Mouse (Mus musculus) bone marrow, adult 2 months (tissue): ENCODE measurements around the gene Nans. TPM values are rescaled to one million over a fixed set of nuclear protein-coding genes. Genes with fewer than 3 reads are reported as not detected.

Experiments
- H3K27ac ChIP-seq: fragments of 200-500 bp; 2 replicates; pipeline ENCODE4 v1.5.1; 2012; ENCODE audit warnings: low read depth, mild to moderate bottlenecking, control low read depth, inconsistent platforms, low read length; ENCODE audit not compliant: control insufficient read depth, poor library complexity, insufficient read depth
- H3K4me1 ChIP-seq: fragments of 200-500 bp; 2 replicates; pipeline ENCODE4 v1.6.1; 2011; ENCODE audit warnings: low read length; ENCODE audit not compliant: control insufficient read depth, insufficient read depth
- H3K4me3 ChIP-seq: fragments of 200-500 bp; replicated peaks from 2 replicates; pipeline ENCODE3; 2011; ENCODE audit warnings: mild to moderate bottlenecking, low read depth, low read length, control low read depth; ENCODE audit not compliant: control insufficient read depth
- CTCF ChIP-seq: fragments of 200-500 bp; IDR thresholded peaks from 2 replicates; pipeline ENCODE4 v1.5.1; 2011; ENCODE audit warnings: low read length, control low read depth; ENCODE audit not compliant: control insufficient read depth, insufficient read depth
- POLR2A ChIP-seq: fragments of 200-500 bp; IDR thresholded peaks from 2 replicates; pipeline ENCODE4 v1.6.1; 2011; ENCODE audit warnings: low read depth, mild to moderate bottlenecking, control low read depth, low read length, borderline replicate concordance; ENCODE audit not compliant: control insufficient read depth
- WGBS: fragments of 180-500 bp; shearing (Covaris S2); methylation state at CpG from one replicate; pipeline ENCODE4 v1.1.7; 2018; 5-methylcytosine and 5-hydroxymethylcytosine counted together
- polyA plus RNA-seq: library from polyadenylated mRNA; stranded (reverse); fragments of >200 nt; gene quantifications from 2 replicates; pipeline ENCODE4 v1.2.4, GENCODE M21; 2011; ENCODE audit warnings: low replicate concordance; ENCODE audit not compliant: missing spikeins, insufficient read depth, insufficient read length

The Nans gene
- polyA plus RNA-seq, 1 experiment = 33.9 TPM

GRCm38 (mm10) chr4:46451240-46451757 lies 37.7 kb upstream of the Nans start:
- H3K4me1 ChIP-seq = peaks cover 7% of the 10 kb centered on the region; the same call in 1 of the 2 replicates
- under 1% methylated on average over 65 of the region's 70 CpGs for WGBS
- TF ChIP-seq POLR2A (no peak), CTCF (no peak)
- peak overlapping the region; percentile 98 for H3K27ac ChIP-seq
- H3K4me3 ChIP-seq = peak overlapping the region; percentile 74

GRCm38 (mm10) chr4:46451758-46452480 lies 37.1 kb upstream of the Nans start:
- peak overlapping the region; percentile 98 for H3K27ac ChIP-seq
- H3K4me1 ChIP-seq = peaks cover 9% of the 10 kb centered on the region; the same call in 1 of the 2 replicates
- TF ChIP-seq CTCF (no peak), POLR2A (peak; percentile 38; the same call in 1 of the 2 replicates)
- peak overlapping the region; percentile 74 for H3K4me3 ChIP-seq
- 1% methylated on average over 105 of the region's 111 CpGs for WGBS

- H3K27ac ChIP-seq = peak overlapping the region; percentile 98
- peaks cover 9% of the 10 kb centered on the region; the same call in 1 of the 2 replicates for H3K4me1 ChIP-seq
- WGBS = under 1% methylated on average over 19 of the region's 19 CpGs
- TF ChIP-seq CTCF (no peak), POLR2A (peak; percentile 68; the same call in 1 of the 2 replicates)
- peak overlapping the region; percentile 74 for H3K4me3 ChIP-seq
Measured at GRCm38 (mm10) chr4:46452481-46452850, 36.6 kb upstream of the Nans start.

GRCm38 (mm10) chr4:46452855-46453719 lies 36.0 kb upstream of the Nans start:
- Histone ChIP-seq H3K4me3 (peak overlapping the region; percentile 74), H3K4me1 (peaks cover 10% of the 10 kb centered on the region; the same call in 1 of the 2 replicates)
- whole genome bisulfite sequencing = 16% methylated on average over 13 of the region's 13 CpGs

GRCm38 (mm10) chr4:46454097-46454864 lies 34.8 kb upstream of the Nans start:
- 25% methylated on average over 5 of the region's 5 CpGs for WGBS
- TF ChIP-seq POLR2A (no peak), CTCF (no peak)
- peaks cover 6% of the 10 kb centered on the region; the same call in 1 of the 2 replicates for H3K4me1 ChIP-seq

More at GRCm38 (mm10) chr4:46452855-46453719, 36.0 kb upstream of the Nans start:
- peak overlapping the region; percentile 2; the same call in 1 of the 2 replicates for H3K27ac ChIP-seq
- TF ChIP-seq POLR2A (no peak), CTCF (no peak)

GRCm38 (mm10) chr4:46456762-46457161 lies 32.3 kb upstream of the Nans start:
- Histone ChIP-seq H3K4me3 (no peak overlapping the region), H3K27ac (no peak overlapping the region), H3K4me1 (peaks cover 6% of the 10 kb centered on the region; the same call in 1 of the 2 replicates)
- WGBS = 42% methylated on average over 4 of the region's 4 CpGs
- TF ChIP-seq CTCF = no peak
- TF ChIP-seq POLR2A = no peak

More at GRCm38 (mm10) chr4:46454097-46454864, 34.8 kb upstream of the Nans start:
- no peak overlapping the region; the same call in 1 of the 2 replicates for H3K27ac ChIP-seq
- peak overlapping the region; percentile 17 for H3K4me3 ChIP-seq

GRCm38 (mm10) chr4:46457186-46457585 lies 31.9 kb upstream of the Nans start:
- H3K4me3 ChIP-seq = no peak overlapping the region

More at GRCm38 (mm10) chr4:46457186-46457585, 31.9 kb upstream of the Nans start:
- 62% methylated on average over 3 of the region's 3 CpGs for WGBS
- peaks cover 6% of the 10 kb centered on the region; the same call in 1 of the 2 replicates for H3K4me1 ChIP-seq
- TF ChIP-seq POLR2A = no peak
- TF ChIP-seq CTCF = no peak
- H3K27ac ChIP-seq = no peak overlapping the region
